Mouse (Mus musculus) T-helper 17 cell (primary cell): Measurements from ENCODE around the gene Sft2d2.

Source experiments
- in situ Hi-C, 2 experiments: fragments of 300-600 bp; cut with MboI, MseI; formaldehyde crosslinking; loops; 1 replicate in 1 of 2; 2 replicates in 1 of 2; pipeline ENCODE4 v1.15.1; 2025; ENCODE audit warnings: high pct_unique_total_duplicates in 2 of 2

Gene Sft2d2

DNA sequence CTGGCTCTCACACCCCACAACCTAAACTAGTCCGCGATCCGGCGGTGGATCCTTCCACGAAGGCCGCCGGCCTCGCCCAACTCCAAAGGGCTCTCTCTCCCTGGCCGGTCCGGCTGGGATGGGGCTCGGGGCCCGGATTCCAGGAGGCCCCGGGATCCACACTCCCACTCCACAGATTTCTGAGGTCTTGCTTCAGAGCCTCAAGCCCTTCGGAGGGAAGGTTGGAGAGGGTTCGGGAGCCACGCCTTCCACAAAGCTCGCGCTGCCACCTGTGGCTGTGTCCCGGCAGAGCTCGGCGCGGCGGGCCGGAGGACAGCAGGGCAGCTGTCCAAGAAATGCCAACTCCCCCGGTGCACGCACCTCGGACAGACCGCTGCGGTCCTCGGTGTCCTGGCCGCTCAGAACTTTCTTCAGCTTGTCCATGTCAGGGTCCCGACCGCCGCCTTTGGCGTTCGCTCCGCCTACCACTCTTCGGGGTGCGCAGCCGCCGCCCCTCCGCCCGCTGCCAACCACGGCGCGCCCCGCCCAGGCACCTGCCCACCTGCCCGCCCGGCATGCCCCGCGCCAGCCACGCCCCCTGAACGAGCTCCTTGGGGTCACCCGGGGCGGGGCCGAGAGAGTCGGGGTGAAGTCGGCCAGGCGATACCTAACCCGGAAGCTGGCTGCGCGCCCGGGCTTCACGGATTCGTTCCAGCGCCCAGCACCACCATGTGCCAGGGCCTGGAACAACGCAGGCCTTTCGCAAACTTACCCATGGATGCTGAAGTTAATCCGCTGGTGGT, at the start of gene Sft2d2:
Gene Sft2d2, minus strand, starts transcription at position 559 of the 782 bp plus-strand sequence.
- in situ Hi-C loops: loop anchor here in 1 of 2 experiments (10.0 kb wide), 1 partner anchor 1191 kb away; no protein-coding TSS in a partner anchor

DNA sequence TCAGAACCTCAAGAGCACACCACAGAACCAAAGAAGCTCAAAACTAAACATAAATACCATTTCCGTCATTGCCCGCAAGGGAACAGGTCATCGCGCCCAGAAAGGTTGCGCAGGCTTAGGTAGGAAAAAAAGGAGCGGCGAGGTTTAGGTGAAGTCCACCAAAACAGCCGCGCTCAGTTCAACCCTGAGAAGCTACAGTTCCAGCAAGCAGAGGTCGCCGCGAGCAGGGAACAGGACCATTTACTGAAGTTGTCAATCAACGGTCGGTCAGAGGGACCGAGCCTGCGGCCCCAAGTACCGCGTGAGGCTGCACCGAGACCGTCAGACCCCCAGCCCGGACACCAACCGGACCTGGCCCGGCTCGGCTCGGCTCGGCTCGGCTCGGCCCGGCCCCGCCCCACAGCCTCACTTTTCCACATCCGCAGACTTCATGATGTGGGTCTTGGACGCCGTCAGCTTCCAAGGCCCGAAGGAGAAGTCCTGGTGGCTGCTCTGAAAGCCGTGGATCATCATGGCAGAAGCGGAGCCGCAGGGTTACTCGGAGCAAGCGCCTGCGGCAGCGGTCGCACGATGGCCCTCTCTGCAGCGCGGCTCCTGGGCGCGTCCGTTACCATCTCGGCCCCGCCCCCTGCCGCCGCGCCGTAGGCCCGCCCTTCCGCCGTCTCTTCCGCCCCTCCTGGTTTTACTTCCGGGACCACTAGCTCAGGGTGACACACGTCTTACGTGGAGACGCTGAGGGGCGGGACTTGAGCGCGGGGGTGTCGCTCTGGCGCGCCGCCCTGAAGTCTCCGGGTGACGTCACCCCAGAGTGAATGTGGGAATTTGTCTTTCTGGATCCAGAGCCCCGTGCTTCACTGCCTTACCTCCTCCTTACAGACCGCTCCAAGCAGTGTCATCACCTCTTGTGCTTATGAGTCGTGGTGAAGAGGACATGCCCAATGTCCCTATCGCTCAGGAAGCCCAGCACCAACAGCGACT, 42.4 kb upstream of the Sft2d2 start, which contains the start of gene Tiprl:
Gene Tiprl, minus strand, starts transcription at position 676 of the 978 bp plus-strand sequence.
- in situ Hi-C loops: loop anchor here in 1 of 2 experiments (10.0 kb wide), 2 partner anchors 228 to 768 kb away; partner anchors contain the start of genes Dcaf6, Mpc2 and Pou2f1

DNA sequence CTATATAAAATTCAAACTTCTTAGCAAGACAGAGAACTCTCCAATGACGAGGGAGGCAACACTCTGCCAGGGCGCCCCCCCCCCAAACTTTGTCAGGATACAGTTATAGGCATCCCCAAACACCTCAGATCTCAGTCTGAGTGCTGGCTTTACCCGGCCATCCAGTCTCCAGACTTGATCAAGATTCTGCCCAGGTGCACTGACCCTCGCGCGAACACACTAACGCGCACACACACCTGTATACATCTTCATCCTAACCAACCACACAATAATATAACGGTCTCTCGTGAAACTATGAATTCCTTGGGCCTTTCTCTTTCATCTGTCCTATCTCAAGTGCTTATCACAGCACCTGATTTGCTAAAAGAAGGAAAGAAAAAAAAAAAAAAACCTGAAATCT, 41.6 kb upstream of the Sft2d2 start:
- in situ Hi-C loops: loop anchor here in 1 of 2 experiments (10.0 kb wide), 2 partner anchors 229 to 769 kb away; partner anchors contain the start of genes Dcaf6, Mpc2 and Pou2f1

DNA sequence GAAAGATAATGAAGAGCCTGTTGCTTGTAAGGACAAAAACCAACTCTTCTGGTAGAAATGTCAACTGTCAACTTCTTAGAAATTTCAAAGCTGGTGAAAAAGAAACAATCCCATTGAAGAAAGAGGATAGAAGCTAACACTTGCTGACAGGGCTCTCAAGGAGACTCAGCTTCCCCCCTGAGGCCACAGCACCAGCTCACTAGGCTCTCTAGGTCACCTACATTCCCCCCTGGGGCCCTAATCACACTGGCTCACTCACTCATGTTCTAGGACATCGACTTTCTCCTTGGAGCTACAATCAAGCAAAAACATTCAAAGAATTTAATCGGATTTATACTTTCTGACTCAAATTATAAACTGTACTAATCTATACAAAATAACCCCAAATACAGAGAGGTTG, 39.6 kb upstream of the Sft2d2 start:
- in situ Hi-C loops: loop anchor here in 1 of 2 experiments (10.0 kb wide), 2 partner anchors 231 to 771 kb away; partner anchors contain the start of genes Dcaf6, Mpc2 and Pou2f1

DNA sequence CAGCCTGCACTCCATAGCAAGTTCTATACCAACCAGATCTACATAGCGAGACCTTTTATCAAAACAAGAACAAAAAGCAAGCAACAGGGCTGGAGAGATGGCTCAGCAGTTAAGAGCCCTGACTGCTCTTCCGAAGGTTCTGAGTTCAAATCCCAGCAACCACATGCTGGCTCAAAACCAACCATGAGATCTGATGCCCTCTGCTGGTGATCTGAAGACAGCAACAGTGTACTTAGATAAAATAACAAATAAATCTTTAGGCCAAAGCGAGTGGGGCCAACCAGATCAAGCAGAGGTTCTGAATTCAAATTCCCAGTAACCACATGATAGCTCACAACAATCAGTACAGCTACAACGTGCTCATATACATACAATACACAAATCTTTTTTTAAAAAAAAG, 36.5 kb upstream of the Sft2d2 start:
- in situ Hi-C loops: loop anchor here in 1 of 2 experiments (10.0 kb wide), 2 partner anchors 234 to 774 kb away; partner anchors contain the start of genes Dcaf6, Mpc2 and Pou2f1

DNA sequence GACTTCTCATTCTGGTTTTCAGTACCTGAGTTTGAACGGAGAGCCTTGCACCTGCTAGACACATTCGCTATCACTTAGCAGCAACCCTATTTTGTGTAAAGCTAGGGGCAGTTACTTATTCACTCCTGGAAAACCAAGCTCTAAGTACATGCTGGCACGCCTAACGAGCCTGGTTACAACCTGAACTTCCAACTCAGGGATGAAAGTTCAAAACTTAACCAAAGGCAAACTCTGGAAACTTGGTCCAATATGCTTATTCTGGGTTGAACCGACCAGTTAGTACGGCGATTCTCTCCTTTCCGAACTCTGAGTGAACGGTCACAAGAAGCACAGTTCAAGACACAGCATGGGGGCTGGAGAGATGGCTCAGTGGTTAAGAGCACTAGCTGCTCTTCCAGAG, 35.3 kb upstream of the Sft2d2 start:
- in situ Hi-C loops: no loop called here

DNA sequence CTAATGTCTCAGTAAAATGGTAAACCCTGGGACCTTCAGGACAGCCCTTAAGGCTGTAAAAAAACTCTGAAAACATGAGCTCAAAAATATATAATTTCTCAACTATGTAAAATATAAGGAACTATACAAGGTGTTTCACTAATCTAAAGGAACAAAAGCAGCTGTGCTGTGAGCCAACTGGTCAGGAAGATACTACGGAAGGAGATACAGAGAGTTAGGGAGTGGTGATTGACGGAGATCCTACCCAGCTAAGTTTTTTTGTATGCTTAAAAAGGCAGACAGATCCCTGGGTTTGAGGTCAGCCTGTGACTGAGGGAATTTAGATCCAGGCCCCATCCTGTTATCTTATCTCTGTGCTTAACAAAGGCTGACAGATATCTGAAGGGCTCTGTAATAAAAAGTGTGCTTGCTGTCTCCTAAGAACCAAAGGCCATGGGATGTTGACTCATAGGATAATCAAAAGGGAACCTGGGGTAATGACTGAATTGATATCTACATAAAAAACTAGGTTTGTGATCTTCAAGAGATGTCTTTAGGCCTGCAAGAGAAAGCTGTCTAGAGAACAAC, 22.9 kb upstream of the Sft2d2 start:
- in situ Hi-C loops: no loop called here

DNA sequence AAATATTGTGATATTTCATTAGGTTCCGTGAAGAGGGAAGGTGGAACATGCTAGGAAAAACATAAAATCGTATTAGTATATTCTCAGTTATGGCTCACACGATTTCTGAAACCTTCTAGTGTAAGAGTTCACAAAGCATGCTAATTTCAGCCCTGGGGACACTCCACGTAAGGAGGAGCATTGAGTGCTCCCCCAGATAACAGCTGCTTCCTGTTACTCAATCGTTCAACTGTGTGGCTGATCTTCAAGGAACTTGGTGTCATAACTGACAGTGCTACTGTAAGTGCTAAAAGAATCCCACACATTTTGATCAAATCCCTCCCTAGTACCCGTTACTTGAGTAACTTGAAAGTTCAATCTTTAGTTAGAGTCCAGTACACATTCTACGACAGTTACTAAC, 21.6 kb upstream of the Sft2d2 start:
- in situ Hi-C loops: no loop called here

DNA sequence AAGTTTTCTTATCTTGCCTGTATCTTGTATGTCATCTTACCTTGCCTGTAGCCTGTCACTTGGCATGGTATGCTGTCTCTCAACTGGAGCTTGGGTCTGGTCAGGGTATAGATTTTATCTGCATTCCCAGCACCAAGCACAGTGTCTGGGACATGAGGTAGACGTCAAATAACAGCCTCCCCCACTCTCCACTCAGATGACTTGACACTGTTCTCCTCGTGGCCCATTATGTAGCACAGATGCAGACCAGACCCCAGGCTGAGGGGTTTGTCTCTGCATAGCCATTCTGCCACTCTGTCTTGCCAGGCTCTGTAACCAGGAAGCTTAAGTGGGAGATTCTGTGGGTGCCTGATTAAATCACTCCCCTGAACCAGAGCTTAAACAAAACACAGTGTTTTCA, 11.4 kb upstream of the Sft2d2 start:
- in situ Hi-C loops: no loop called here

DNA sequence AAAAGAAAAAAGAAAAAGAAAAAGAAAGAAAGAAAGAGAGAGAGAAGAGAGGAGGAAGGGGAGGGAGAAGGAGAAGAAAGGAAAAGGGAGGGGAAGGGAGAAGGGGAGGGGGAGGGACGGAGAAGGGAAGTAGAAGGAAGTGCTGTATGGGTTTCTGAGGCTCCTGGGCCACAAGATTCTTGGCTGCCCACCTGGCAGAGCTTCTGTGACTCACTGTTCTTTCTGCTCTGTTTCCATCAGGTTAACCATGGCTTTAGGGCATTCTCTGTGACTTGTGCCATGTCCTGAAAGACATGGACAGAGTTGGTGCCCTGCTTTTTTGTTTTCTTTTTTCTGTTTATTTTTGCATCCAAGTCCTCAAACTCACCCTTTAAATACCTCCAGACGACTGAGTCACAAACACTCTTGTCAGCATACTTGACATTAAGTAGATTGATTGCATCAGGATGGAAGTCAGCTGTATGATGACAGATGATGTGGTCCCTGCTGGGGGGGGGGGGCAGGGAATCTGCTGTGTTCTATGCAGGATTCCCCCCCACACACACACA, 9.3 kb upstream of the Sft2d2 start:
- in situ Hi-C loops: no loop called here

DNA sequence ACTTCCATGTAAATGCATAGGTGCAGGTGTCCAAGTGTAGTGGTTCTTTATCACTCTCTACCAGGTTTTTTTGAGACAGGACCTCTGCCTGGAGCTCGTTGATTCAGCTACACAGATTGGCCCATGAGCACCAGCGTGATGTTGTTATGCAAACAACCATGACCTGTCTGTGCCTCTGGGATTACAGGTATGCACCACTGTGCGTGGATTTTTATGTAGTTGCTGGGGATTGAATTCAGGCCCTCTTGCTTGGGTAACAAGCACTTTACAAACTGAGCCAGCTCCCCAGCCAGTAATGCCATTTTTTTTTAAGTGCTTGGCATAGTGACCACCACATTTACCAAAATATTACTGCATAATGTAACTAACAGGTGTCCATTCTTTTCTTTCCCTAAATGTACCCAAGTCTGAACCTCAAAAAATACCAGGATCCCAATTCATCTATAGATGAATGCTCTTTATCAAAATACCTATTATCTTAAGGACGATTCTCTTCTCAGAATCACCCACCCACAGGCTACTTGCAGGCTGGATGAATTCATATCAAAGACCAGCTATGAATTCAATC, 7.3 kb upstream of the Sft2d2 start:
- in situ Hi-C loops: no loop called here

DNA sequence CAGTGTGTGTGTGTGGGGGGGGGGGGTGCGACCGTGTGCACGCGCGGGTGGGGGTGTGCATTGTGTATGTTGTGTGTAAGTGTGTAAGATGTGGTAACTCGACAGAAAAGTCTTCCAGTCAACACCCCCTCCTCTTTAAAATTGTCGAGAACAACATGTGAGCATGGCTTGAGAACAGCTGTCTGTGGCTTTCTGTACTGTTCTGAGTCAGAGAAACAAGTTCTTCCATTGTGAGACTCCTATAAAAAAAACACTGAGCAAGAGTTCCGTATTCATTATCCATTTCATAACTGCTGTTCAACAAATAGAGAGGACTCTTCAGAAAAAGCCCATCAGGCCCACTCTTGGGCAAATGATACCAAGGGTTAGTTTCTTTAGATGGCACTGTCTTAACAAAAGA, 6.5 kb upstream of the Sft2d2 start:
- in situ Hi-C loops: no loop called here

DNA sequence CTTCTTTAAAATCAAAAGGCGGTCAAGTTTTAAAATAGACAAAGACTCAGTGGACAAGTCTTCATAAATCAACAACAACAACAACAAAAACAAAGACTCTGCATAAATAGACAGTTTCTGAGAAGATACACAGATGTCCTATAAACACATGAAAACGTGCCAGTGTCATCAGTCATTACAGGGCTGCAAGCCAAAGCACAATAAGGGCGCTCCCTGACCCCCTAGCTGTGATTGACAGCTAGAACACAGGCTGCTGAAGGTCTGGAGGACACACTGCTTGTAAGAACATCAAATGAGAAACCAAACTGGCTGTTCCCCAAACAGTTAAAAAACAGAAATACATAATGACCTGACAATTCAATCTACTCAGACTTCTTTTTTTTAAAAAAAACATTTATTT, 5.4 kb upstream of the Sft2d2 start:
- in situ Hi-C loops: loop anchor here (5.0 to 10.0 kb wide), 2 partner anchors 212 to 1185 kb away; no protein-coding TSS in a partner anchor

DNA sequence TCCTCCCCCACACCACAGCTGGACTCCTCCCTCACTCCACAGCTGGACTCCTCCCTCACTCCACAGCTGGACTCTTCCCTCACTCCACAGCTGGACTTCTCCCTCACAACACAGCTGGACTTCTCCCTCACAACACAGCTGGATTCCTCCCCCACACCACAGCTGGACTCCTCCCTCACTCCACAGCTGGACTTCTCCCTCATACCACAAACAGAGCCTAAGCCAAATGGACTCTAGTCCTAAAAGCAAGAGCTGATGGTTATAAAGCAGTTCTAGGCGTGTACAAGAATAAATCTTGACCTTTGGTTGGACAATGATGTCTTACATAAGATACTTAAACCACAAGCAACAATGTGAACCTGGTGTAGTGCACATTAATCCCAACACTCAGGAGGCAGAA, 4.7 kb upstream of the Sft2d2 start:
- in situ Hi-C loops: loop anchor here (5.0 to 10.0 kb wide), 2 partner anchors 212 to 1186 kb away; no protein-coding TSS in a partner anchor

DNA sequence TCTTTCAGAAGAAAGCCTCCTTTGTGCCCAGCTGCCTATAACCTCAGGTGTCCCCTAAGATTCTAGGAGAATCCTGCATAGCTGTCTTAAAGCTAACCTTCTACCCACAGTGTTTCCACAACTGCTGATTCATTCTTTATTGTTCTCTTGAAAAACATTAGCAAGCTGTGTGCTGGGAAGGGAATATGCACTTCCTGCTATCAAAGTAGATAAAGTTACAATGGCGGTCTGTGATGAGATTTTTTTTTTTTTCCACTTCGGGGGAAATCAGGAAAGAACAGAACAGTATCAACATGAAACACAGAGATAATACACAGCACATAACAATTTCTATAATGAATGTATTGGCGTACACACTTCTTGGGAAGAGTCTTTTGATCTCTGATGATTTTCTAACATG, 3.6 kb upstream of the Sft2d2 start:
- in situ Hi-C loops: loop anchor here (5.0 to 10.0 kb wide), 2 partner anchors 211 to 1187 kb away; no protein-coding TSS in a partner anchor

DNA sequence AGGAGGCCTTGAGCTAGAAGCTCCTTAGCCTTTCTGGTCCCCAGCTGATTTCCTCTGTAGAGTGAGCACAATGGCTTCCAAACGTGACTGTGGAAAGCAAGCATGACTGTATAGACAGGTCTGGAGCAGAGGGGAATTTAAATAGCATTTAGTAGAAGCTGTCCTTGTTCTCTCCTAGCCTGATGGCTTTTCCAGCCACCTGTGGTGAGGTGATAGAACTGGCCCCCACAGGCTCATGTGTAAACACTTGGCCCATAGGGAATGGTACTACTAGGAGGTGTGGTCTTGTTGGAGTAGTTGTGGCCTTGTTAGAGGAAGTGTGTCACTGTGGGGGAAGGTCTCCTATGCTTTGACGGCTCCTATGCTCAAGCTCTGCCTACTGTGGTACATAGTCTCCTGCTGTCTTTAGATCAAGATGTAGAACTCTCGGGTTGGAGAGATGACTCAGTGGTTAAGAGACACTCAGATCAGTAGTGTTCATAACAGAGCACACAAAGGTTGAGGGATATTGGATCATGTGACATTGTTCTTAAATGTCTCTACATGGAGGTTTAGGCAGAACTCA, 1.2 kb upstream of the Sft2d2 start:
- in situ Hi-C loops: loop anchor here (5.0 to 10.0 kb wide), 2 partner anchors 208 to 1189 kb away; no protein-coding TSS in a partner anchor

DNA sequence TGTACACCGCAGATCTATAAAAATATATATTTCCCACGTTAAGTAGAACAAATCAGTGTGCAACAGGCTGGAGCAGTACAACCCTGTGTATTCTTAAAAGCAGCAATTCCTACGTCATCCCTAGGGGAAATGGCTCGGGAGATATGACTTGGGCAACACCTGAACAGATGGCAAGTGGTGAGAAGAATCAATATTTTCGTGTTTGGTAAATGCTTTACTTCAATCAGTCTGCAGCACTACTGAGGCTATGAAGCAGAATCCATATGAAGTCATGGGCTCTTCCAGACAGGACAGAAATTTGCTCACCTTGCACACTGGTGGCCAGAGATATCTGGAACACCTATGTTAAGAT, 400 bp upstream of the Sft2d2 start:
- in situ Hi-C loops: loop anchor here (5.0 to 10.0 kb wide), 2 partner anchors 207 to 1190 kb away; no protein-coding TSS in a partner anchor

DNA sequence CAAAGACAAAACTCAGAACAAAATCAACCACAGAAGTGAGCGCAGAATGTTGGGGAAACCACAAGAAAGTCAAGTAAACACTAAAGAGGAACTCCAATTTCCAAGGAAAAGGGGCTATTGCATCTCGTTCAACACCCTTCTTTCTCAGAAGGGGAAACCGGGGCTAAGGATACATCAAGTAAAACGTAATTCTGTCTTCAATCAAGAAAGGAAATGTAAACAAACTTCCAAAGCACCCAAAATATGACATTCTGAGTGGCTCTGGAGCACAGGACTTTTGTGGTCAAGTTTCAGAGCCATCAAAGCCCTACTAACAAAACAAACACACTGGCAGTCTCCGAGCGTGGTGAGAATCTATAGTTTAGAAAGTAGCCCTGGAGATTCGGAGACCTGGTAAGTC, 812 bp downstream of the Sft2d2 start:
- in situ Hi-C loops: loop anchor here in 1 of 2 experiments (10.0 kb wide), 1 partner anchor 1191 kb away; no protein-coding TSS in a partner anchor

DNA sequence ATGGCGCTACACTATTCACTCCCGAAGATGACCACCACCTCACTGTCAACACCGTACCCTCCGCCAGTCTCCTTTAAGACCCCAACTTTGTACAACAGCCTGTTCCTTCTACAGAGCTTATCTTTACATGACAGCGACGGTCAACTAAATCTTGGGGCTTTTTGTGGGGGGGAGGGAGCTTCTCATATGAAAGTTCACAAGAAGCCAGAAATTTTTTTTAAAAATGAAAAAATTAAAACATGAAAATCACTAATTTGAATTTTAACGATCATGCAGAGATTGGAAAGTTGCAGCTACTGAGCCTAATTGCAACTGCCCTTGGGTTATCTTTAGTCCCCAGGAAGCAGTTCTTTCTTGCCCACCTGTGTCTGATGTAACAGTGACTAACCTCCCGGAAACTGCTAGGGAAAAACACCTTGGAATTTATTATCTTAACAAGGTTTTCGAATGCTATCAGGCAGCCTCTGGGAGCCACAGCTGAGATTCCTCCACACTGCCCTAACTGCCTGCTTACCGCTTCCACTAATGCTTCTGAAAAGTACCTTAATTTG, 1.4 kb downstream of the Sft2d2 start:
- in situ Hi-C loops: loop anchor here in 1 of 2 experiments (10.0 kb wide), 1 partner anchor 1192 kb away; no protein-coding TSS in a partner anchor

DNA sequence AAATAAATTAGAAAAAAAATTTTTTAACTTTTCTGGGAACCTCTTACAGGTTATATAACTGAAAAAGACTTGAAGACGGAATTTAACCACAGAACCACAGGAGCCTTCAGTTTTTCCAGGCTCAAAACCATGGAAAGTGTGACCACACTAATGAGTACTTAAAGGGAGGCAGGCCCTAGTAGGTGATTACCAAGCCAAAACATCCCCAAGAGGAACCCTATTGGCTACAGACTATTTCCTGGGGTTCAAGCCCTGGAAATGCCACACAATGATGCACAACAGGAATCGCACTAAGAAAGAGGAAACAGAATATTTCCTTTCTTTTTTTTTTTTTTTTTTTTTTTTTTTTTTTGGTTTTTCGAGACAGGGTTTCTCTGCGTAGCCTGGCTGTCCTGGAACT, 2.1 kb downstream of the Sft2d2 start:
- in situ Hi-C loops: loop anchor here in 1 of 2 experiments (10.0 kb wide), 1 partner anchor 1193 kb away; no protein-coding TSS in a partner anchor
